Mouse (Mus musculus): ENCODE measurements around the gene Gm8660. TPM values are rescaled to one million over a fixed set of nuclear protein-coding genes. Genes with fewer than 3 reads are reported as not detected.

The Gm8660 gene
- total RNA-seq (2023): not detected

GRCm38 (mm10) chr7:22370939-22371338, at the start of gene Gm8660:
Gene Gm8660, minus strand, starts transcription at chr7:22371039.

GRCm38 (mm10) chr7:22413283-22413682, 42.4 kb upstream of the Gm8660 start, which contains the start of gene Vmn1r148:
Gene Vmn1r148, plus strand, starts transcription at chr7:22413583.

GRCm38 (mm10) chr7:22329617-22330016, 41.2 kb downstream of the Gm8660 start, which contains the start of gene Gm4187:
Gene Gm4187, minus strand, starts transcription at chr7:22329717.

Other genes with a start within 250 kb of the Gm8660 start
- not detected for gene Gm10666, start 236.3 kb downstream of the Gm8660 start, total RNA-seq (2023)
- not detected for gene Vmn1r142, start 207.0 kb downstream of the Gm8660 start, total RNA-seq (2023)
- not detected for gene Vmn1r143, start 181.7 kb downstream of the Gm8660 start, total RNA-seq (2023)
- not detected for gene Gm8653, start 169.8 kb downstream of the Gm8660 start, total RNA-seq (2023)
- not detected for gene Gm8453, start 141.6 kb downstream of the Gm8660 start, total RNA-seq (2023)
- gene Gm4187, start 41.3 kb downstream of the Gm8660 start, total RNA-seq (2023): not detected
- not detected for gene Vmn1r148, start 42.5 kb upstream of the Gm8660 start, total RNA-seq (2023)
- gene Vmn1r149, start 67.2 kb upstream of the Gm8660 start, total RNA-seq (2023): not detected
- gene Gm10665, start 93.0 kb upstream of the Gm8660 start, total RNA-seq (2023): not detected
- not detected for gene Vmn1r151, start 128.6 kb upstream of the Gm8660 start, total RNA-seq (2023)
- not detected for gene Vmn1r152, start 151.9 kb upstream of the Gm8660 start, total RNA-seq (2023)
- gene Gm8677, start 163.8 kb upstream of the Gm8660 start, total RNA-seq (2023): not detected
- gene Gm4201, start 194.3 kb upstream of the Gm8660 start, total RNA-seq (2023): not detected
- not detected for gene Gm4565, start 217.1 kb upstream of the Gm8660 start, total RNA-seq (2023)

All from CD8-positive naive resting alpha-beta T cell, adult 57 days (primary cell).